Mouse (Mus musculus): ENCODE data around the gene Ptcd1. TPM values are rescaled to one million over a fixed set of nuclear protein-coding genes. Genes with fewer than 3 reads are reported as not detected.

The Ptcd1 gene
- polyA plus RNA-seq, 1 experiment from 2014 or later: 18.8 TPM

- H3K4me1 ChIP-seq (replicated peaks): no peaks in the 10 kb centered on the region
- 81% methylated on average over 7 of the region's 7 CpGs for WGBS
Observed at GRCm38 (mm10) chr5:145120921-145121320, 46.0 kb downstream of the Ptcd1 start.

GRCm38 (mm10) chr5:145119385-145119784 lies 47.5 kb downstream of the Ptcd1 start:
- H3K4me2 ChIP-seq: no peak overlapping the region
- no peak overlapping the region for H3K27ac ChIP-seq (replicated peaks)
- peaks cover 15% of the 10 kb centered on the region for H3K36me3 ChIP-seq
- peaks cover 8% of the 10 kb centered on the region for H3K27me3 ChIP-seq
- H3K9ac ChIP-seq: no peak overlapping the region
- peaks cover 8% of the 10 kb centered on the region for H3K4me1 ChIP-seq (replicated peaks)
- ATAC-seq (ENCODE audit: low read depth): no peak
- no peaks in the 10 kb centered on the region for H3K9me3 ChIP-seq
- no peak overlapping the region for H3K4me3 ChIP-seq
- 97% methylated on average over 2 of the region's 2 CpGs for WGBS

More at GRCm38 (mm10) chr5:145120921-145121320, 46.0 kb downstream of the Ptcd1 start:
- Histone ChIP-seq H3K9me3 (no peaks in the 10 kb centered on the region), H3K4me2 (no peak overlapping the region), H3K9ac (no peak overlapping the region), H3K36me3 (peaks cover 31% of the 10 kb centered on the region), H3K27me3 (no peaks in the 10 kb centered on the region), H3K27ac (replicated peaks) (no peak overlapping the region), H3K4me3 (no peak overlapping the region)
- ATAC-seq (ENCODE audit: low read depth): no peak

- 83% methylated on average over 5 of the region's 5 CpGs for WGBS
- no peak for ATAC-seq (ENCODE audit: low read depth)
Observed at GRCm38 (mm10) chr5:145118461-145118860, 48.4 kb downstream of the Ptcd1 start.

GRCm38 (mm10) chr5:145118005-145118404 lies 48.9 kb downstream of the Ptcd1 start:
- H3K27me3 ChIP-seq: peaks cover 18% of the 10 kb centered on the region
- no peak overlapping the region for H3K4me3 ChIP-seq
- H3K4me2 ChIP-seq: no peak overlapping the region
- H3K36me3 ChIP-seq: peaks cover 1% of the 10 kb centered on the region; the same call in 1 of the 2 replicates
- WGBS: 69% methylated on average over 6 of the region's 6 CpGs
- no peak for ATAC-seq (ENCODE audit: low read depth)
- H3K27ac ChIP-seq (replicated peaks): no peak overlapping the region
- peaks cover 15% of the 10 kb centered on the region for H3K4me1 ChIP-seq (replicated peaks)
- H3K9me3 ChIP-seq: no peaks in the 10 kb centered on the region
- no peak overlapping the region for H3K9ac ChIP-seq

More at GRCm38 (mm10) chr5:145118461-145118860, 48.4 kb downstream of the Ptcd1 start:
- Histone ChIP-seq H3K9ac (no peak overlapping the region), H3K4me1 (replicated peaks) (peaks cover 15% of the 10 kb centered on the region), H3K4me2 (no peak overlapping the region), H3K27ac (replicated peaks) (no peak overlapping the region), H3K9me3 (no peaks in the 10 kb centered on the region), H3K4me3 (no peak overlapping the region), H3K27me3 (peaks cover 15% of the 10 kb centered on the region), H3K36me3 (peaks cover 6% of the 10 kb centered on the region; the same call in 1 of the 2 replicates)

GRCm38 (mm10) chr5:145116916-145117315 lies 50.0 kb downstream of the Ptcd1 start:
- peaks cover 15% of the 10 kb centered on the region for H3K4me1 ChIP-seq (replicated peaks)
- H3K4me3 ChIP-seq: no peak overlapping the region
- 0 out of 2 replicates have a peak, but pooled peaks cover 4% of the 10 kb centered on the region for H3K36me3 ChIP-seq
- H3K27ac ChIP-seq (replicated peaks): no peak overlapping the region
- peaks cover 21% of the 10 kb centered on the region for H3K27me3 ChIP-seq
- no peak overlapping the region for H3K9ac ChIP-seq
- H3K9me3 ChIP-seq: no peaks in the 10 kb centered on the region
- WGBS: 43% methylated on average over 10 of the region's 10 CpGs
- no peak overlapping the region for H3K4me2 ChIP-seq
- no peak for ATAC-seq (ENCODE audit: low read depth)

GRCm38 (mm10) chr5:145116316-145116715 lies 50.6 kb downstream of the Ptcd1 start:
- H3K27me3 ChIP-seq: peaks cover 21% of the 10 kb centered on the region
- H3K27ac ChIP-seq (replicated peaks): peak overlapping the region; percentile 52; the same call in 1 of the 2 replicates
- no peaks in the 10 kb centered on the region for H3K9me3 ChIP-seq
- H3K4me3 ChIP-seq: no peak overlapping the region
- H3K4me2 ChIP-seq: 0 out of 2 replicates have a peak overlapping the region, but pooled peaks have one; percentile 60
- ATAC-seq (ENCODE audit: low read depth): no peak
- WGBS: 60% methylated on average over 4 of the region's 4 CpGs
- peaks cover 15% of the 10 kb centered on the region for H3K4me1 ChIP-seq (replicated peaks)
- H3K36me3 ChIP-seq: peaks cover 10% of the 10 kb centered on the region; the same call in 1 of the 2 replicates
- no peak overlapping the region for H3K9ac ChIP-seq

GRCm38 (mm10) chr5:145115736-145116135 lies 51.2 kb downstream of the Ptcd1 start:
- peak overlapping the region; percentile 52; the same call in 1 of the 2 replicates for H3K27ac ChIP-seq (replicated peaks)

GRCm38 (mm10) chr5:145114606-145115473 lies 52.1 kb downstream of the Ptcd1 start:
- Histone ChIP-seq H3K4me3 (peak overlapping the region; percentile 45), H3K27ac (replicated peaks) (no peak overlapping the region), H3K4me2 (peak overlapping the region; percentile 60), H3K27me3 (peaks cover 21% of the 10 kb centered on the region), H3K36me3 (peaks cover 24% of the 10 kb centered on the region), H3K4me1 (replicated peaks) (peaks cover 15% of the 10 kb centered on the region), H3K9ac (peak overlapping the region; percentile 65), H3K9me3 (no peaks in the 10 kb centered on the region)
- ATAC-seq (ENCODE audit: low read depth): 0 out of 2 replicates have a peak, but pooled peaks have one; percentile 13
- WGBS: 18% methylated on average over 39 of the region's 40 CpGs

More at GRCm38 (mm10) chr5:145115736-145116135, 51.2 kb downstream of the Ptcd1 start:
- 96% methylated on average over 5 of the region's 5 CpGs for WGBS
- Histone ChIP-seq H3K36me3 (peaks cover 16% of the 10 kb centered on the region), H3K4me1 (replicated peaks) (peaks cover 15% of the 10 kb centered on the region), H3K9ac (no peak overlapping the region), H3K9me3 (no peaks in the 10 kb centered on the region), H3K4me3 (no peak overlapping the region), H3K27me3 (peaks cover 21% of the 10 kb centered on the region), H3K4me2 (peak overlapping the region; percentile 60)
- no peak for ATAC-seq (ENCODE audit: low read depth)

- under 1% methylated on average over 53 of the region's 53 CpGs for WGBS
- ATAC-seq (ENCODE audit: low read depth): peak; percentile 30
- no peaks in the 10 kb centered on the region for H3K9me3 ChIP-seq
- H3K36me3 ChIP-seq: peaks cover 32% of the 10 kb centered on the region
- H3K4me2 ChIP-seq: peak within 1 kb of the TSS; percentile 60
- peaks cover 15% of the 10 kb centered on the region for H3K4me1 ChIP-seq (replicated peaks)
- H3K9ac ChIP-seq: peak within 1 kb of the TSS; percentile 65
- H3K27me3 ChIP-seq: peaks cover 21% of the 10 kb centered on the region
- no peak within 1 kb of the TSS for H3K27ac ChIP-seq (replicated peaks)
- peak within 1 kb of the TSS; percentile 45 for H3K4me3 ChIP-seq
Observed at GRCm38 (mm10) chr5:145114071-145114605, 52.8 kb downstream of the Ptcd1 start, which contains the start of gene Arpc1b. TSS of gene Arpc1b (plus strand) at chr5:145114215.

GRCm38 (mm10) chr5:145113416-145113815 lies 53.5 kb downstream of the Ptcd1 start:
- Histone ChIP-seq H3K9ac (no peak overlapping the region), H3K27ac (replicated peaks) (no peak overlapping the region), H3K9me3 (no peaks in the 10 kb centered on the region), H3K36me3 (peaks cover 38% of the 10 kb centered on the region), H3K4me3 (peak overlapping the region; percentile 45), H3K27me3 (peaks cover 21% of the 10 kb centered on the region), H3K4me2 (peak overlapping the region; percentile 60), H3K4me1 (replicated peaks) (peaks cover 15% of the 10 kb centered on the region)
- 47% methylated on average over 2 of the region's 2 CpGs for WGBS
- ATAC-seq (ENCODE audit: low read depth): no peak

GRCm38 (mm10) chr5:145112566-145112965 lies 54.3 kb downstream of the Ptcd1 start:
- ATAC-seq (ENCODE audit: low read depth): no peak
- H3K9me3 ChIP-seq: no peaks in the 10 kb centered on the region

GRCm38 (mm10) chr5:145110401-145110800 lies 56.5 kb downstream of the Ptcd1 start:
- peaks cover 15% of the 10 kb centered on the region for H3K4me1 ChIP-seq (replicated peaks)
- ATAC-seq (ENCODE audit: low read depth): no peak
- 81% methylated on average over 6 of the region's 6 CpGs for WGBS
- H3K36me3 ChIP-seq: peaks cover 68% of the 10 kb centered on the region
- no peak overlapping the region for H3K27ac ChIP-seq (replicated peaks)
- H3K27me3 ChIP-seq: peaks cover 21% of the 10 kb centered on the region
- H3K9me3 ChIP-seq: no peaks in the 10 kb centered on the region
- no peak overlapping the region for H3K9ac ChIP-seq
- H3K4me3 ChIP-seq: no peak overlapping the region
- H3K4me2 ChIP-seq: no peak overlapping the region

More at GRCm38 (mm10) chr5:145112566-145112965, 54.3 kb downstream of the Ptcd1 start:
- no peak overlapping the region for H3K4me2 ChIP-seq
- 74% methylated on average over 8 of the region's 8 CpGs for WGBS
- H3K9ac ChIP-seq: no peak overlapping the region
- peaks cover 21% of the 10 kb centered on the region for H3K27me3 ChIP-seq
- H3K36me3 ChIP-seq: peaks cover 46% of the 10 kb centered on the region
- no peak overlapping the region for H3K27ac ChIP-seq (replicated peaks)
- no peak overlapping the region for H3K4me3 ChIP-seq
- H3K4me1 ChIP-seq (replicated peaks): peaks cover 15% of the 10 kb centered on the region

All from neural tube, embryonic 13.5 days (tissue).